Mouse (Mus musculus): ENCODE measurements around the gene Zfp143. TPM values are rescaled to one million over a fixed set of nuclear protein-coding genes. Genes with fewer than 3 reads are reported as not detected.
A peak's percentile ranks its signal among the peaks of the same experiment; 100 is the strongest.

Gene Zfp143
- total and polyA plus RNA-seq, 3 experiments = 13.9 to 15.7 TPM; not detected in 1

- Histone ChIP-seq H3K4me1 (ENCODE audit: control insufficient read depth in 1 of 2, insufficient read depth in 2 of 2, low read length in 2 of 2) (no peaks in the 10 kb centered on the region), H3K9ac (ENCODE audit: control insufficient read depth, low read depth, low read length, poor library complexity, severe bottlenecking) (no peak overlapping the region), H3K27ac (ENCODE audit: control insufficient read depth, low read depth, low read length) (no peak overlapping the region), H3K36me3 (ENCODE audit: control insufficient read depth in 1 of 2, insufficient read depth in 2 of 2, low read length in 2 of 2) (peaks cover 0 to 25% of the 10 kb centered on the region in 2 experiments; a peak in 2 of 4 replicates), H3K79me2 (ENCODE audit: control insufficient read depth, insufficient read depth, low read length, poor library complexity) (no peaks in the 10 kb centered on the region), H3K9me3 (replicated peaks; ENCODE audit: insufficient read depth, low read length) (no peaks in the 10 kb centered on the region), H3K4me3 (ENCODE audit: control insufficient read depth in 1 of 2, insufficient read depth in 1 of 2, low read depth in 2 of 2, low read length in 2 of 2) (no peak overlapping the region), H3K27me3 (ENCODE audit: control insufficient read depth in 1 of 2, insufficient read depth in 2 of 2, low read length in 2 of 2) (no peaks in the 10 kb centered on the region)
- TF ChIP-seq MAFK (IDR thresholded peaks at IDR 0.05; ENCODE audit: borderline replicate concordance, low read depth, low read length) (peak; percentile 49; the same call in 1 of the 2 replicates), KAT2A (conservative IDR thresholded peaks at IDR 0.05; ENCODE audit: low read depth, low read length) (no peak), MYB (IDR thresholded peaks at IDR 0.05; ENCODE audit: low read depth, low read length) (no peak)
- DNase-seq (ENCODE audit: low read depth, low spot score) = no peak
Measured at GRCm38 (mm10) chr7:110085217-110085616, 24.2 kb downstream of the Zfp143 start.

GRCm38 (mm10) chr7:110087914-110088313 is 26.9 kb downstream of the Zfp143 start:
- no peak for DNase-seq (ENCODE audit: low read depth, low spot score)

GRCm38 (mm10) chr7:110091670-110092069 is 30.7 kb downstream of the Zfp143 start:
- Histone ChIP-seq H3K4me1 (ENCODE audit: control insufficient read depth in 1 of 2, insufficient read depth in 2 of 2, low read length in 2 of 2) (no peaks in the 10 kb centered on the region), H3K27ac (ENCODE audit: control insufficient read depth, low read depth, low read length) (no peak overlapping the region), H3K27me3 (ENCODE audit: control insufficient read depth in 1 of 2, insufficient read depth in 2 of 2, low read length in 2 of 2) (no peaks in the 10 kb centered on the region), H3K36me3 (ENCODE audit: control insufficient read depth in 1 of 2, insufficient read depth in 2 of 2, low read length in 2 of 2) (peaks cover 0 to 22% of the 10 kb centered on the region in 2 experiments; a peak in 2 of 4 replicates), H3K79me2 (ENCODE audit: control insufficient read depth, insufficient read depth, low read length, poor library complexity) (no peaks in the 10 kb centered on the region), H3K9me3 (replicated peaks; ENCODE audit: insufficient read depth, low read length) (no peaks in the 10 kb centered on the region), H3K9ac (ENCODE audit: control insufficient read depth, low read depth, low read length, poor library complexity, severe bottlenecking) (no peak overlapping the region), H3K4me3 (ENCODE audit: control insufficient read depth in 1 of 2, insufficient read depth in 1 of 2, low read depth in 2 of 2, low read length in 2 of 2) (no peak overlapping the region)
- no peak for DNase-seq (ENCODE audit: low read depth, low spot score)
- TF ChIP-seq TCF12 (IDR thresholded peaks at IDR 0.05; ENCODE audit: low read depth, low read length) (no peak), TBP (IDR thresholded peaks at IDR 0.05; ENCODE audit: low read depth, low read length) (no peak), ETS1 (IDR thresholded peaks at IDR 0.05; ENCODE audit: low read depth, low read length) (no peak)

More at GRCm38 (mm10) chr7:110087914-110088313, 26.9 kb downstream of the Zfp143 start:
- no peaks in the 10 kb centered on the region for H3K79me2 ChIP-seq (ENCODE audit: control insufficient read depth, insufficient read depth, low read length, poor library complexity)
- H3K27ac ChIP-seq (ENCODE audit: control insufficient read depth, low read depth, low read length) = no peak overlapping the region
- H3K9ac ChIP-seq (ENCODE audit: control insufficient read depth, low read depth, low read length, poor library complexity, severe bottlenecking) = no peak overlapping the region
- no peaks in the 10 kb centered on the region for H3K4me1 ChIP-seq (ENCODE audit: control insufficient read depth in 1 of 2, insufficient read depth in 2 of 2, low read length in 2 of 2)
- no peaks in the 10 kb centered on the region for H3K27me3 ChIP-seq (ENCODE audit: control insufficient read depth in 1 of 2, insufficient read depth in 2 of 2, low read length in 2 of 2)
- no peak overlapping the region for H3K4me3 ChIP-seq (ENCODE audit: control insufficient read depth in 1 of 2, insufficient read depth in 1 of 2, low read depth in 2 of 2, low read length in 2 of 2)
- peaks cover 0 to 18% of the 10 kb centered on the region in 2 experiments; a peak in 2 of 4 replicates for H3K36me3 ChIP-seq (ENCODE audit: control insufficient read depth in 1 of 2, insufficient read depth in 2 of 2, low read length in 2 of 2)
- TF ChIP-seq ZNF384 (IDR thresholded peaks at IDR 0.05; ENCODE audit: low read depth, low read length) (no peak), RCOR1 (IDR thresholded peaks at IDR 0.05; ENCODE audit: low read depth, low read length) (no peak), GABPA (IDR thresholded peaks at IDR 0.05; ENCODE audit: low read depth, low read length) (no peak), USF2 (IDR thresholded peaks at IDR 0.05; ENCODE audit: borderline replicate concordance in 1 of 2, insufficient read depth in 1 of 2, low read depth in 1 of 2, low read length in 2 of 2) (no peak), POLR2AphosphoS5 (IDR thresholded peaks at IDR 0.05; ENCODE audit: borderline replicate concordance, low read depth, low read length) (no peak), SMC3 (IDR thresholded peaks at IDR 0.05; ENCODE audit: low read depth, low read length) (no peak), NRF1 (IDR thresholded peaks at IDR 0.05; ENCODE audit: insufficient read depth, low read depth, low read length, poor library complexity, severe bottlenecking) (no peak), MAX (IDR thresholded peaks at IDR 0.05; ENCODE audit: low read length) (no peak), UBTF (IDR thresholded peaks at IDR 0.05; ENCODE audit: borderline replicate concordance, insufficient read depth, low read depth, low read length) (no peak), NELFE (IDR thresholded peaks at IDR 0.05; ENCODE audit: low read depth, low read length) (no peak), MAZ (IDR thresholded peaks at IDR 0.05; ENCODE audit: low read depth, low read length) (no peak)
- no peaks in the 10 kb centered on the region for H3K9me3 ChIP-seq (replicated peaks; ENCODE audit: insufficient read depth, low read length)
